Mouse (Mus musculus) embryonic facial prominence, embryonic 13.5 days (tissue): ENCODE measurements at regions not wholly inside any gene's neighbourhood (a gene's known extent, or its start where the extent isn't known, plus 50 kb on each side); places are given as distances from the start of the nearest gene placed in this dataset.
"Not testable (repeated sequence)": the region's sequence is repeated elsewhere in the genome, so short reads cannot be mapped to it uniquely, and the experiment has no call there.

Experiments
- ATAC-seq: fragments of 200-750 bp; cut with Nextera tagmentation; 2 replicates; pipeline ENCODE4 v1.8.0; 2017; ENCODE audit warnings: low read depth; ENCODE audit not compliant: insufficient number of reproducible peaks, insufficient read depth, low FRiP score, low TSS enrichment
- H3K27ac ChIP-seq: fragments of 300-500 bp; sonication (generic); 2 replicates; pipeline ENCODE4 v1.5.1; 2015; ENCODE audit warnings: moderate library complexity, mild to moderate bottlenecking, inconsistent platforms
- H3K27me3 ChIP-seq: fragments of 300-500 bp; sonication (generic); 2 replicates; pipeline ENCODE4 v1.6.1; 2015; ENCODE audit warnings: mild to moderate bottlenecking, inconsistent platforms
- H3K36me3 ChIP-seq: fragments of 300-500 bp; sonication (generic); 2 replicates; pipeline ENCODE4 v1.6.1; 2015; ENCODE audit warnings: mild to moderate bottlenecking, inconsistent platforms
- H3K4me1 ChIP-seq: fragments of 300-500 bp; sonication (generic); 2 replicates; pipeline ENCODE4 v1.6.1; 2015; ENCODE audit warnings: inconsistent platforms
- H3K4me2 ChIP-seq: fragments of 300-500 bp; sonication (generic); 2 replicates; pipeline ENCODE4 v1.6.1; 2015; ENCODE audit warnings: moderate library complexity, mild to moderate bottlenecking, inconsistent platforms
- H3K4me3 ChIP-seq: fragments of 300-500 bp; sonication (generic); 2 replicates; pipeline ENCODE4 v1.5.1; 2015; ENCODE audit warnings: mild to moderate bottlenecking, inconsistent platforms
- H3K9ac ChIP-seq: fragments of 300-500 bp; sonication (generic); 2 replicates; pipeline ENCODE4 v1.6.1; 2015; ENCODE audit warnings: mild to moderate bottlenecking, inconsistent platforms
- H3K9me3 ChIP-seq: fragments of 300-500 bp; sonication (generic); 2 replicates; pipeline ENCODE4 v1.6.1; 2016; ENCODE audit warnings: inconsistent platforms
- WGBS: fragments of 180-500 bp; shearing (Covaris S2); methylation state at CpG from one replicate; pipeline ENCODE4 v1.1.7; 2015; ENCODE audit warnings: mixed read lengths; 5-methylcytosine and 5-hydroxymethylcytosine counted together

DNA sequence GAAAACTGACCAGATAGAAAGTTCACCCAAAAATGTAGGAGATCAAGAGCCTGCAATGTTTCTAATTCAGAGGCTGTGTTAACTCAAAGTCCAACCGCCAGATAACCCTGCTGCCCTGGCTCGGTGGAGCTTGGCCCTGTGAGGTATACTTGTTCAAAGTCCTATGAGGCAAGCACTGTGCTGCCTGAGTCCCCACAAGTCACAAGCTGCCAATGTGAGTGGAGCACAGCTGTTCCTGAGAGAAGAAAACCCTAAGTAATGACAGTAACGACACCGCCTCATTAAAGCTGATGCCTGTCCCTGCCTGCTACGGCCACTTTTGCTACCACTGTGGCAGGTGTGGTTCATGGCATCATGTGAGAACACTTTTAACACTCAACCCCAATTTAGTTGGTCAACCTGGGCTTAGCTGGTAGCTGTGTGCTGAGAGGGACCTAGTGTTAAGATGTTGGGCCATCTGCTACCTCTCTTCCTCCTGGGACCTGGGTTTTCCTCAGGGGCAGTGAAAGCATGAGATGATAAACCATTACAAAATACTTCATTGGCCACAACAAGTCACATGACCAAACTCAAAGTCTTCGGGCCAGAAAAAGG, 178.2 kb upstream of the Afdn start:
- Histone ChIP-seq H3K4me3 (no peak overlapping the region), H3K27me3 (no peaks in the 10 kb centered on the region), H3K9me3 (no peaks in the 10 kb centered on the region), H3K9ac (no peak overlapping the region), H3K4me1 (no peaks in the 10 kb centered on the region), H3K36me3 (no peaks in the 10 kb centered on the region), H3K4me2 (no peak overlapping the region), H3K27ac (no peak overlapping the region)
- WGBS: 78% methylated on average over 6 of the region's 6 CpGs
- ATAC-seq: no peak

DNA sequence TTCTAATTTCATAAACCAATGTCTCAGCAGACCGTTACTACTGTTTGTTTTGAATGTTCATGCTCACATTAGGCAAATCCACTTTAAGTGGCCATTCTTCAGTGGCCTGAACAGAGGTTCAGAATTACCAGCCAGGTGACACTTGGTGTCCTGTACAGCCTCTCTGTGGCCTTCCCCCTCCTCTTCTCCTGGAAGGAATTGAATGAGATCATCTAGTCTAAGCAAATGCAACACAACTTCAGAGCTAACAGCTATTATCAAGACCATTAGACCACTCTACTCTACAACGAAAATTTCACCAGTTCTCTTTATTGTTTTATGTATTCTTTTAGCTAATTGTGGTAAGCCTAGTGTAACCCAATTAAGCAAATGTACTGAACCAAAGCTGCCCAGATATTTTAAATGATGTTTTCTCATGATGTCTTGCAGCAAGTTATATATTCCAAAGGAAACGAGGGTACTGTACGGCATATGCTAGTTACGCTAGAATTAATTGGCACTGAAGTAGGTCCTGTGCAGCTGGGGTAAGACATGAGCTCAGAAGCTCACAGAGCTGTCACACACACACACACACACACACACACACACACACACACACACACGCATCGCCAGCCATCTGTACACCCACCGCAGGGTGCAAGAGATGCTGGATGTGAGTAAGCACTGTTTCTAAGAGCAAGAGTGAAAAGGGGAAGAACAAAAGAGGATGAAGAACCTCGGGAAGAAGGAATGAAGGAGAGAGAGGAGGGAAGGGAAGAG, 176.7 kb upstream of the Afdn start:
- H3K27ac ChIP-seq: no peak overlapping the region
- no peak for ATAC-seq
- H3K9me3 ChIP-seq: no peaks in the 10 kb centered on the region
- H3K36me3 ChIP-seq: no peaks in the 10 kb centered on the region
- no peaks in the 10 kb centered on the region for H3K27me3 ChIP-seq
- no peak overlapping the region for H3K4me3 ChIP-seq
- H3K4me2 ChIP-seq: no peak overlapping the region
- H3K9ac ChIP-seq: no peak overlapping the region
- H3K4me1 ChIP-seq: no peaks in the 10 kb centered on the region
- 73% methylated on average over 9 of the region's 9 CpGs for WGBS

DNA sequence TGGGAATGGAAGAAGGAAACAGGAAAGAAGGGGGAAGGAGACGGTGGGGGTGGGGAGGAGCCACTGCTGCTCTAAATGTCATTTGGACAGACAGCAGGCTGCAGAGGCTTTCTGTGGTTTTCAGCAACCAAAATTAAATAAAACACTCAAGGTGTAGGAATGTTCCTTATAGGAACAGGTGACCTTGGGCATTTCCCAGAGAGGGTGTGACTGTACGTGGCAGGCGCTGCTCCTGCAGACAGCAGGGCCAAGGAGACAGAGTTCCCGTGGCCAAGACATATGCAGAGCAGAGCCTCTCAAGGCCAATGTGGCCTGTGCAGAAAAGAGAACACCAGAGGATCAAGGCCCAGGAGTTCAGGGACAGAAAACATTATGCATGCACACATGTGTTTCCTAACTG, 175.9 kb upstream of the Afdn start:
- Histone ChIP-seq H3K4me1 (no peaks in the 10 kb centered on the region), H3K4me2 (no peak overlapping the region), H3K4me3 (no peak overlapping the region), H3K9ac (no peak overlapping the region), H3K27ac (no peak overlapping the region), H3K27me3 (no peaks in the 10 kb centered on the region), H3K9me3 (no peaks in the 10 kb centered on the region), H3K36me3 (no peaks in the 10 kb centered on the region)
- ATAC-seq: no peak
- WGBS: 69% methylated on average over 4 of the region's 4 CpGs

DNA sequence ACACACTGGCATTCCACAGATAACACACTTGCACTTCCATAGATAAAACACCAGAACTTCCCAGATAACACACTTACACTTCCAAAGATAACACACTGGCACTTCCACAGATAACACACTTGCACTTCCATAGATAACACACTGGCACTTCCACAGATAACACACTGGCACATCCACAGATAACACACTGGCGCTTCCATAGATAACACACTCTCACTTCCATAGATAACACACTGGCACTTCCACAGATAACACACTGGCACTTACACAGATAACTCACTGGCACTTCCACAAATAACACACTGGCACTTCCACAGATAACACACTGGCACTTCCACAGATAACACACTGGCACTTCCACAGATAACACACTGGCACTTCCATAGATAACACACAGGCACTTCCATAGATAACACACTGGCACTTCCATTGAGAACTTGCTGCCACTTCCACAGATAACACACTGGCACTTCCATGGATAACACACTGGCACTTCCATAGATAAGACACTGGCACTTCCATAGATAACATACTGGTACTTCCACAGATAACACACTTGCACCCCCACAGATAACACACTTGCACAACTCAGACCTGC, 170.0 kb upstream of the Afdn start:
- H3K27ac ChIP-seq: not testable (repeated sequence)

More for the DNA sequence above, 170.0 kb upstream of the Afdn start:
- not testable (repeated sequence) for H3K4me2 ChIP-seq, H3K27me3 ChIP-seq, H3K4me3 ChIP-seq, ATAC-seq, H3K9me3 ChIP-seq, H3K4me1 ChIP-seq, H3K36me3 ChIP-seq, H3K9ac ChIP-seq
- 74% methylated on average over 1 of the region's 1 CpGs for WGBS
